Mouse (Mus musculus) cerebellum, adult 2 months (tissue): ENCODE data around the gene Gjb5.

ENCODE experiments used
- CTCF ChIP-seq: fragments of 200-500 bp; IDR thresholded peaks from 2 replicates; pipeline ENCODE4 v1.5.1; 2011; ENCODE audit warnings: low read depth, mild to moderate bottlenecking, control low read depth, low read length, moderate library complexity, borderline replicate concordance; ENCODE audit not compliant: insufficient read depth
- POLR2A ChIP-seq: fragments of 200-500 bp; IDR thresholded peaks from 2 replicates; pipeline ENCODE4 v1.6.1; 2011; ENCODE audit warnings: low read length, control low read depth, borderline replicate concordance; ENCODE audit not compliant: insufficient read depth

- no peak for TF ChIP-seq POLR2A
- TF ChIP-seq CTCF: no peak
These were observed 40.8 kb downstream of the Gjb5 start for GRCm38 (mm10) chr4:127317143-127317542.
